In genomic region chr11:11831526-11831925, GRCm38 (mm10) we compare ENCODE assay signal across 9 mouse cellular contexts. TPM values are rescaled to one million over a fixed set of nuclear protein-coding genes. Genes with fewer than 3 reads are reported as not detected.
DNase-seq lines count a peak whose midpoint lies in the region; ATAC-seq and TF ChIP-seq lines count a peak whose summit lies in the region.
"Had no signal": no experiment of that assay in that cellular context is flagged by ENCODE, and none has a peak within 500 bp of the region (broad histone marks: within the 10 kb centered on the region; RNA-seq: fewer than 3 reads in every experiment).

No protein-coding gene starts in this region.

- peaks cover 18% of the 10 kb centered on the region for H3K27me3 ChIP-seq in forebrain, embryonic 12.5 days
- no peaks in the 10 kb centered on the region for H3K27me3 ChIP-seq in forebrain, embryonic 14.5 days (replicated peaks; ENCODE audit: control insufficient read depth, insufficient read depth, low read length)
- no peaks in the 10 kb centered on the region for H3K27me3 ChIP-seq in kidney, embryonic 16.5 days (ENCODE audit: insufficient read depth, low read length)
- no peaks in the 10 kb centered on the region for H3K27me3 ChIP-seq in intestine, embryonic 15.5 days (replicated peaks)
- peaks cover 17% of the 10 kb centered on the region for H3K27me3 ChIP-seq in liver, embryonic 14.5 days (ENCODE audit: control insufficient read depth, insufficient read depth, low read length)

- H3K9ac ChIP-seq in forebrain, embryonic 12.5 days: no peak overlapping the region
- H3K9ac ChIP-seq in forebrain, embryonic 14.5 days (ENCODE audit: low read length): no peak overlapping the region
- H3K9ac ChIP-seq in kidney, embryonic 16.5 days (replicated peaks; ENCODE audit: low read length): peak overlapping the region; percentile 37
- 0 out of 2 replicates have a peak overlapping the region, but pooled peaks have one; percentile 34 for H3K9ac ChIP-seq in intestine, embryonic 15.5 days
- no peak overlapping the region for H3K9ac ChIP-seq in liver, embryonic 14.5 days (replicated peaks)

- H3K4me2 ChIP-seq in forebrain, embryonic 12.5 days: no peak overlapping the region
- no peak overlapping the region for H3K4me2 ChIP-seq in forebrain, embryonic 14.5 days (ENCODE audit: low read length)
- no peak overlapping the region for H3K4me2 ChIP-seq in kidney, embryonic 16.5 days (replicated peaks; ENCODE audit: low read depth, low read length)
- H3K4me2 ChIP-seq in intestine, embryonic 15.5 days (replicated peaks): peak overlapping the region; percentile 14; the same call in 1 of the 2 replicates
- peak overlapping the region; percentile 36 for H3K4me2 ChIP-seq in liver, embryonic 14.5 days (ENCODE audit: low read depth)

- DNase-seq in forebrain, embryonic 14.5 days (ENCODE audit: low spot score): no peak
- DNase-seq in kidney, postnatal 25 days: no peak
- no peak for DNase-seq in liver, embryonic 14.5 days (ENCODE audit: low read depth in 3 of 3, low spot score in 3 of 3)
- DNase-seq in MN1 (ENCODE audit: low spot score): no peak

- H3K4me1 ChIP-seq in forebrain, embryonic 12.5 days: peaks cover 62% of the 10 kb centered on the region
- peaks cover 16% of the 10 kb centered on the region; the same call in 1 of the 2 replicates for H3K4me1 ChIP-seq in forebrain, embryonic 14.5 days (ENCODE audit: control insufficient read depth, insufficient read depth, low read length)
- peaks cover 57% of the 10 kb centered on the region for H3K4me1 ChIP-seq in kidney, embryonic 16.5 days (ENCODE audit: insufficient read depth, low read length)
- H3K4me1 ChIP-seq in intestine, embryonic 15.5 days (replicated peaks): peaks cover 50% of the 10 kb centered on the region
- peaks cover 41 to 52% of the 10 kb centered on the region in 2 experiments for H3K4me1 ChIP-seq in liver, embryonic 14.5 days (replicated peaks; ENCODE audit: control insufficient read depth in 2 of 2, insufficient read depth in 2 of 2, low read length in 1 of 2)

- H3K4me3 ChIP-seq in forebrain, embryonic 12.5 days (replicated peaks): no peak overlapping the region
- H3K4me3 ChIP-seq in forebrain, embryonic 14.5 days (ENCODE audit: low read depth, low read length): no peak overlapping the region
- H3K4me3 ChIP-seq in kidney, embryonic 16.5 days (ENCODE audit: low read length): no peak overlapping the region
- H3K4me3 ChIP-seq in intestine, embryonic 15.5 days (replicated peaks): no peak overlapping the region
- H3K4me3 ChIP-seq in liver, embryonic 14.5 days (ENCODE audit: insufficient read depth in 1 of 2, low read depth in 2 of 2, low read length in 2 of 2): no peak overlapping the region
- H3K4me3 ChIP-seq: layer of hippocampus, adult 2 months had no signal

- no peak for TF ChIP-seq EP300 in liver, embryonic 14.5 days (IDR thresholded peaks at IDR 0.05; ENCODE audit: low read depth)

- no peaks in the 10 kb centered on the region for H3K36me3 ChIP-seq in forebrain, embryonic 12.5 days (replicated peaks)
- H3K36me3 ChIP-seq in forebrain, embryonic 14.5 days (ENCODE audit: control insufficient read depth, insufficient read depth, low read length): no peaks in the 10 kb centered on the region
- no peaks in the 10 kb centered on the region for H3K36me3 ChIP-seq in kidney, embryonic 16.5 days (ENCODE audit: insufficient read depth, low read length)
- H3K36me3 ChIP-seq in intestine, embryonic 15.5 days: no peaks in the 10 kb centered on the region; the same call in 1 of the 2 replicates
- H3K36me3 ChIP-seq in liver, embryonic 14.5 days (replicated peaks; ENCODE audit: control insufficient read depth, insufficient read depth, low read depth): no peaks in the 10 kb centered on the region

- no peaks in the 10 kb centered on the region for H3K9me3 ChIP-seq in forebrain, embryonic 12.5 days
- H3K9me3 ChIP-seq in forebrain, embryonic 14.5 days (replicated peaks; ENCODE audit: control insufficient read depth, low read length): no peaks in the 10 kb centered on the region
- no peaks in the 10 kb centered on the region for H3K9me3 ChIP-seq in kidney, embryonic 16.5 days (ENCODE audit: low read length)
- no peaks in the 10 kb centered on the region for H3K9me3 ChIP-seq in intestine, embryonic 15.5 days
- H3K9me3 ChIP-seq in liver, embryonic 14.5 days (ENCODE audit: control insufficient read depth, low read length): no peaks in the 10 kb centered on the region

- no peak for TF ChIP-seq CTCF in liver, embryonic 14.5 days (IDR thresholded peaks at IDR 0.05; ENCODE audit: low read depth)

- no peak for ATAC-seq in forebrain, embryonic 12.5 days (ENCODE audit: low FRiP score)
- ATAC-seq in forebrain, embryonic 14.5 days: no peak
- 0 out of 2 replicates have a peak, but pooled peaks have one; percentile 0 for ATAC-seq in kidney, embryonic 16.5 days (ENCODE audit: low FRiP score, low TSS enrichment)
- ATAC-seq in intestine, embryonic 15.5 days: no peak
- no peak for ATAC-seq in liver, embryonic 14.5 days (ENCODE audit: insufficient read depth)
- ATAC-seq in inflammation-experienced regulatory T-cells, adult 6 months: no peak

- WGBS in forebrain, embryonic 12.5 days: 22% methylated on average over 6 of the region's 6 CpGs
- WGBS in forebrain, embryonic 14.5 days: 43% methylated on average over 6 of the region's 6 CpGs
- WGBS in kidney, embryonic 16.5 days: 23% methylated on average over 6 of the region's 6 CpGs
- 19% methylated on average over 6 of the region's 6 CpGs for WGBS in intestine, embryonic 15.5 days
- WGBS in liver, embryonic 14.5 days (ENCODE audit: insufficient replicate concordance): 60% methylated on average over 6 of the region's 6 CpGs

- 0 out of 2 replicates have a peak overlapping the region, but pooled peaks have one; percentile 47 for H3K27ac ChIP-seq in forebrain, embryonic 12.5 days
- H3K27ac ChIP-seq in forebrain, embryonic 14.5 days (ENCODE audit: low read depth, low read length): no peak overlapping the region
- H3K27ac ChIP-seq in kidney, embryonic 16.5 days (ENCODE audit: low read length): peak overlapping the region; percentile 87
- H3K27ac ChIP-seq in intestine, embryonic 15.5 days: peak overlapping the region; percentile 88
- H3K27ac ChIP-seq in liver, embryonic 14.5 days: peak overlapping the region; percentile 35
- H3K27ac ChIP-seq: layer of hippocampus, adult 2 months had no signal

RNA-seq across cellular contexts. Expression of gene Fignl1, which starts 22.8 kb away (rescaled TPM):
- polyA plus RNA-seq in forebrain, embryonic 12.5 days (2016; fragmentation: Nextera tagmentation; extraction: Ambion mirVana): 76.3 and 80.5 TPM in 2 replicates
- 38.2 and 40.2 TPM in 2 replicates for polyA plus RNA-seq in forebrain, embryonic 14.5 days (2014; fragmentation: Nextera tagmentation; extraction: Ambion mirVana)
- polyA plus RNA-seq in kidney, embryonic 16.5 days (2015; fragmentation: Nextera tagmentation; extraction: Ambion mirVana): 66.9 and 69.5 TPM in 2 replicates
- polyA plus RNA-seq in intestine, embryonic 15.5 days (2015; fragmentation: Nextera tagmentation; extraction: Ambion mirVana): 46.9 and 52.8 TPM in 2 replicates
- polyA plus RNA-seq in liver, embryonic 14.5 days (2012; rRNA removed): 23.2 and 32.2 TPM in 2 replicates
- 102 and 110 TPM in 2 replicates for polyA plus RNA-seq in liver, embryonic 14.5 days (2014; fragmentation: Nextera tagmentation; extraction: Ambion mirVana)
- 10 to 100 TPM in 2 of 3 experiments, 1 to 10 TPM in 1; 8.4 to 75.9 (median 10.4) TPM for polyA plus RNA-seq in inflammation-experienced regulatory T-cells, adult 6 months (2017; shearing (Covaris generic))

Comparison
In these comparisons a context has a peak if more than half of its experiments do, and no peak if none do; other contexts are left out.
1. H3K4me2 ChIP-seq: peak in intestine, embryonic 15.5 days (single experiment) and liver, embryonic 14.5 days (single experiment); none in forebrain, embryonic 12.5 days (single experiment), forebrain, embryonic 14.5 days (single experiment) and kidney, embryonic 16.5 days (single experiment).
2. H3K9ac ChIP-seq: peak in kidney, embryonic 16.5 days (single experiment) and intestine, embryonic 15.5 days (single experiment); none in forebrain, embryonic 12.5 days (single experiment), forebrain, embryonic 14.5 days (single experiment) and liver, embryonic 14.5 days (single experiment).